Mouse (Mus musculus) right cerebral cortex, postnatal 25 days (tissue): ENCODE data around the gene Lgals3.

ENCODE experiments used
- DNase-seq: peaks from one replicate; pipeline ENCODE4 v3.0.0; 2022

Gene Lgals3

GRCm38 (mm10) chr14:47371689-47372088 lies 4.1 kb downstream of the Lgals3 start:
- no peak for DNase-seq

GRCm38 (mm10) chr14:47373728-47374678 lies 6.5 kb downstream of the Lgals3 start:
- DNase-seq = no peak

- DNase-seq = no peak
Observed at GRCm38 (mm10) chr14:47376526-47376925, 9.0 kb downstream of the Lgals3 start.

- DNase-seq = no peak
Observed at GRCm38 (mm10) chr14:47378336-47378735, 10.8 kb downstream of the Lgals3 start.

GRCm38 (mm10) chr14:47383911-47384310 lies 16.4 kb downstream of the Lgals3 start:
- DNase-seq = no peak

- DNase-seq = no peak
Observed at GRCm38 (mm10) chr14:47384653-47385052, 17.1 kb downstream of the Lgals3 start.

GRCm38 (mm10) chr14:47386125-47386524 lies 18.6 kb downstream of the Lgals3 start:
- DNase-seq = no peak

GRCm38 (mm10) chr14:47393354-47394094 lies 26.0 kb downstream of the Lgals3 start:
- no peak for DNase-seq

GRCm38 (mm10) chr14:47395007-47395406 lies 27.5 kb downstream of the Lgals3 start:
- no peak for DNase-seq

GRCm38 (mm10) chr14:47395462-47396026 lies 28.0 kb downstream of the Lgals3 start:
- DNase-seq = no peak

GRCm38 (mm10) chr14:47396165-47396652 lies 28.7 kb downstream of the Lgals3 start:
- DNase-seq = no peak

GRCm38 (mm10) chr14:47402735-47403134 lies 35.2 kb downstream of the Lgals3 start:
- DNase-seq = no peak

GRCm38 (mm10) chr14:47406000-47406399 lies 38.4 kb downstream of the Lgals3 start:
- DNase-seq = no peak

- DNase-seq = no peak
Observed at GRCm38 (mm10) chr14:47417346-47417745, 49.8 kb downstream of the Lgals3 start.

- peak; percentile 89 for DNase-seq
Observed at GRCm38 (mm10) chr14:47417775-47418665, 50.5 kb downstream of the Lgals3 start, which contains the start of gene Dlgap5. TSS of gene Dlgap5 (minus strand) at chr14:47418407.

GRCm38 (mm10) chr14:47418666-47418991 lies 51.1 kb downstream of the Lgals3 start:
- no peak for DNase-seq

GRCm38 (mm10) chr14:47419034-47419625 lies 51.6 kb downstream of the Lgals3 start:
- no peak for DNase-seq

- no peak for DNase-seq
Observed at GRCm38 (mm10) chr14:47419723-47420276, 52.2 kb downstream of the Lgals3 start.

GRCm38 (mm10) chr14:47421606-47422005 lies 54.1 kb downstream of the Lgals3 start:
- DNase-seq = no peak

- no peak for DNase-seq
Observed at GRCm38 (mm10) chr14:47422466-47422865, 54.9 kb downstream of the Lgals3 start.

- no peak for DNase-seq
Observed at GRCm38 (mm10) chr14:47432987-47433386, 65.4 kb downstream of the Lgals3 start.
